Mouse (Mus musculus) ovary, adult 18-20 months (tissue): ENCODE data around the gene Unc93b1.

ENCODE experiments used
- DNase-seq: peaks from one replicate; pipeline ENCODE4 v3.0.0; 2022; ENCODE audit warnings: low spot score, mixed read lengths

Gene Unc93b1

DNA sequence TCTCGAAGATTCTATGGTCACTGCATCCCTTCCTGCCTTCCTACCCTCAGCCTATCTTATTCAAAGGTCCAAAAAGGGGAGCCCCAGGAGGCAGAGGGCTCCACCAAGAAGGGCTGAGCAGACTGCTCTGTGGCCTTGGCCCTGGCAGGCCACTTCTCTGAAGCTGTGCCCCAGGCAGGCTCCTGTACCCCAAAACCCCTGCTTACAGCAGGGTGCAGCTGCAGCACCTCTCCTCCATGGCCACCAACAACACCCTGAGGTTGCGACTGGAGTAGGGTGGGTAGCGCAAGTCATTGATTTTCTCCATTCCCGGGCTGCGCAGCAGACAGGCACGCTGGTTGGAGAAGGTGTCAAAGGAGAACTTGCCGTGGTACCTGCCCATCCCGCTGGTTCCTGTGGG lies 21.3 kb upstream of the Unc93b1 start:
- DNase-seq, result no peak

DNA sequence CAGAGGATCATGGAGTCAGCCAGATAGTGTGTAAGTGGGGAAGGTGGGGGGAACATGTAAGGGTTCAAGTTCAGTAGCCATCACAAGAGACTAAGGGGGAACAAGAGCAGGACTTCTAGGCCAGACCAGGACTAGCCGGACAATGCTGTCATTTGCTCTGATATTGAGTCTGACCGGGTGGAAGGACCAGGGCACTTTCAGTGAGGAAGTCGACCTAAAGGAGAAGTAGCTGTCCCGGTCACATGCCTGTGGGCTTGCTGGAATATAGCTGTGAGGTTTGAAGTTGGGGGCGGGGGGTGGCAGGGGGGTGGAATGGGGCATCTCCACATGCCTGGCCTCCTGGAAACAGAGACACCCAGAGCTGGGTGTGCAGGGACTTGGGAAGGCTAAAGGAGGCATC lies 20.5 kb upstream of the Unc93b1 start:
- DNase-seq, result no peak

DNA sequence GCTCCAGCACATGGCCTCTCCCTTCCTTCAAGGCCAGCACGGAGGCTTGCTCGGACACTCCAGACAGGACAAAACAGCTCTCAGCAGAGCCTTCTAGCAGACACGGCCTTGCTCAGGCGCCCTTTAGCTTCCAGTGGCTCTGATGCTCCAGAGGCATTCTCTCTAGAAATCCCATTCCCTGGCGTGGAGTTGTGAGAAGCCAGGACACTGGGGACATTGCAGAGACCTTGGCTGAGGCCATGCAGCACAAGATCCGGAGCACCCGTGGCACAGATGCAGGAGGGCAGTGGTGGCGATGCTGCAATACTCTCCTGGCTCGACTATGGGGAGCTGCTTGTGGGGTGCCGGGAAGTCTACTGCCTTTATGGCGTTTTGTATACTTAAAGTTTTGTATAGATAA lies 18.3 kb upstream of the Unc93b1 start:
- no peak for DNase-seq

DNA sequence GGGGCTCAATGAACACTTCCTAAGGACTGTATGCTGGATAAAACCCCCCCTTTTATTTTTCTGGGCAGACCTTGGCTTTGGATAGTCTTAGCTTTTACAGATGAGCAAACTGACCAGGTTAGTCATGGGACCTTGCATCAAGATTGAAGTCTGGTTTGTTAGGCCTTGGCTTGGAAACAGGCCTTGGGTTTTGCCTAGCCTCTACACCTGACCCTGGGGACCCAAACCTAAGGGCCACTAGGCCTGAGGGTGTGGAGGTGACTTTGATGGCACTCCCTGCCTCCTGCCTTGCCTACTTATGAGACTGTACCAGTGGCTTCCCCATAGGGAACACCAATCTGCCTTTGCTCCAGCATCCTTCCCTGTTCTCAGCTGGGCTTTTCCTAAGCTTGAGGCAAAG lies 15.1 kb upstream of the Unc93b1 start:
- DNase-seq, result no peak

DNA sequence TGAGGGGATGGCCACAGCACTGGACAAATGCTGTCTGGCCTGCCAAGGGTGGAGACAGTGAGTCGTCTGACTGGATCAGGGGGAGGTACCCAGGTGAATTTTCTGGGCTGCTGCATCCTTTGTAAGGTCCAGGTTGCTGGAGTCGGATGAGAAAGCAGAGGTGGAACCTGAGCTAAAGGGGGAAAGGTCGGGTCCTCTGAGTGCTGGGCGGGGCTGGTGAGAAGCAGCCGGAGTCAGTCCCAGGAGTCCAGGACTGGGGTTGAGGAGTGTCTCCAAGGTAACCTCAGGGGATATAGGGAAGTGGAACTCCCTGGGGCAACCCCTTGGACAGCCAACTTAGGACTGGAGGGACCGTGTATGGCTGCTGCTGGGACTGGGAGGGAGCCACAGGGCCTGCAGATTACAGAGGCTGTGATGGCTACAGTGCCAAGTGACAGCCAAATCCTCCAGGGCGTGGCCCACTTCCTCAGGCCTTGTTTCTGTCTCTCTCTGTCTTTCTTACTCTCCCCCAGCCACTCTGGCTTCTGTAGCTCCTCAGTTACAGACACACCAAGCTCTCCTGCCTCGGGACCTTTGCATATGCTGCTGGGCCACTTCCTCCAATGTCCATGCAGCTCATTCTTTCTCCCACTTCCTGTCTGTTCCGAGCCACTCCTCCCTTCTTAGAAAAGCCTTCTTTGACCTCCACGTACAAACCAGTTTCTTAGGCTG lies 12.2 kb upstream of the Unc93b1 start:
- no peak for DNase-seq

DNA sequence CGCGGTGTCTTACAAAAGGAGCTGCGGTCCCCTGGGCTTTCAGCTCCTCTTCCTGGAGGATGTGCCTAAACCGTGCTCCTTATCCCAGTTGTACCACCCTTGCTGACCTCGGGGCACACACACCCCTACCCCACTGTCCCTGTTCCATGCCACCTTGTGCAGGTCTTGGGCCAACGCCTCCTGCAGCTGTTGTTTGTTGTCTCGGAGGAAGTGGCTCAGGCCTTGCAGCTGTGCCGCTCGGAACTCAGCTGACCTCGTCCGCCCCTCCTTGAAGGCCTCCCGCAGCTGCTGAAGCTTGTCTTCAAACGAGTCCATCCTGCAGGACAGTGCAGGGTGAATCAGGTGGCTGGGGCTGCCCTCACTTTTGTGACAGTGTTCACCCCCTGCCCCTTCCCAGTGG lies 11.4 kb upstream of the Unc93b1 start:
- DNase-seq, result no peak

DNA sequence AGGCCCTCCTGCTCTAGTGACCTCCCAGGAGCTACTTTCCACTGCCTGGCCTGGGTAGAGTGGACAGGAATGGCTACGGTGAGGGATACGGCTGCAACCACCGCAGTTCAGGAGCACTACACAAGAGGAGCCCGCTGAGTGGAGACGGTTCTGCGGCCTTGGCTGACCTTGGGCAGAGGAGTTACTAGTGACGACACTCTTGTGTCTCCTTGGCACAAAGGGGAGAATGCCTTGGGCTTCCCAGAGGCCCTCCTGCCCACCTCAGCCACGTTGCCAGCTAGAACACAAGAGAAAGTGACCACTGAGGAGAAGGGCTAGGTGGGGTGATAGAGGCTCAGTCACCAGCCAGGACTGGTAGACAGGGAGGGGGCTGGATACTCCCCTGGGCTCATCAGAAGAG lies 10.8 kb upstream of the Unc93b1 start:
- DNase-seq, result peak; percentile 58

DNA sequence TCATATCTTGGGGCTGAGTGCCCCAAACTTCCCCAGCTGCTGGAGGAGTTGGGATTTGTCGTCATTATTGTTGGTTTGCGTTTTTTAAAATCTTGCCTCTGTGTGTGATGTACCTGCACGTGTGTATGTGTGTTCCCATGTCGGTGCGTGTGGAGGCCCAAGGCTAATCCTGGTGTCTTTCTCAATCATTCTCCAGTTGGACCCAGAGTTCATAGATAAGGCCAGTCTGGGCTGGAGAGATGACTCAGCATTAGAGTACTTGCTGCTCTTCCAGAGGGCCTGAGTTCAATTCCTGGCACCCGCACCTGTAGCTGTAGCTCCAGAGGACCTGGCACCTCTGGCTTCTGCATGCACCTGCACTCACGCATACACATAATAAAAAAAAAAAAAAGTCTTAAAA lies 10.1 kb upstream of the Unc93b1 start:
- DNase-seq, result no peak

DNA sequence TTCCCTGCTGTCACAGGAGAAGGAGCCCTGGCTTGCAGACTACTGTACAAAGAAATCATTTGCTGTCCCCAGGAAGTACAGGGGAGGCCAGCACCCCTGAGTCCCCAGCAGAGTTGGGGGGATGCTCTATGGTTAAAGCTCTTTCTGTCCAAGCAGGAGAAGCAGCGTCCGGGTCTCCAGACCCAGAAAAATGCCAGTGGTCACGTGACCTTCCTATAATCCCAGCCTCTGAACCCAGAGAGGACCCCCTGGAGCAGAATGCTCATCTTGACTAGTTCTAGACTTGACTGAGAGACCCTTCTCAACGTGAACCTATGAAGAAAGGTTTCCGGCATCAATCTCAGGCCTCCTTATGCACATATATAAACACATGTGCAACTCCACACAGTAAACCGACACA lies 9.1 kb upstream of the Unc93b1 start:
- no peak for DNase-seq

DNA sequence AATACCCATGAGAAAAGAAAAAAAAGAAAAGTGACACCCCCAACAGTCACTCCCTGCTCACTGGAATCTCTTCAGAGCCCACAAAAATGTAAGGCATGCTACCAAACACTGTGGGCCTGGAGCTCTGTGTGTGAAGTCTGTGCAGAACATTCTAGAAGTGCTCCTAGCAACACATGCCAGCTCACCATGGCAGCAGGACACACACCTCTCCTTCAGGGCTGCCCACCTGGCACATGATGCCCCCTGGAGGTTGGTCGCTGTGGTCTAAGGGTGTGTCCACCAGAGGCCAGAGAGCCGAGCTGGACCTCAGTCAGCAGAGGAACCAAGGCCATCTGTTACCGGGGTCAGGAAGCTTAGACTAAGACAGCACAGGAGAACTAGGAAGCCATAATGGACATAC lies 8.7 kb upstream of the Unc93b1 start:
- no peak for DNase-seq

DNA sequence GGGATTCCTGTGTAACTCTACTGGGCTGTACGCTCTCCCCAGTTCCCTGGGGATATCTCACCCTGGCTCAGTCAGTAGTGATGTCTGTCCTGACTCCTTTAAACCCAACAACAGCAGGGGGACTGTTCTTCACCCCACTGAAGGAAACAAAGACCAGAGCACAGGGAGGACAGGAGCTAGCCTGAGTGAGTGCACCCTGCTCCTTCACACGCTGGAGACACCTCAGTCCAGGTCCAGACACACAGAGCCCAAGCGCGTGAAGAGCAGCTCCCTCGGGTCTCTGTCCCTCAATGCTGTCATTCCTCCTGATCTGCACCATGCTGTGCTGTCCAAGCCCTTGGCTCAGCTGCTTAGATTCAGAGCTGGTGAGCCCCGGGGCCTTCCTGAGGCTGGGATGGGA lies 8.3 kb upstream of the Unc93b1 start:
- DNase-seq, result no peak

DNA sequence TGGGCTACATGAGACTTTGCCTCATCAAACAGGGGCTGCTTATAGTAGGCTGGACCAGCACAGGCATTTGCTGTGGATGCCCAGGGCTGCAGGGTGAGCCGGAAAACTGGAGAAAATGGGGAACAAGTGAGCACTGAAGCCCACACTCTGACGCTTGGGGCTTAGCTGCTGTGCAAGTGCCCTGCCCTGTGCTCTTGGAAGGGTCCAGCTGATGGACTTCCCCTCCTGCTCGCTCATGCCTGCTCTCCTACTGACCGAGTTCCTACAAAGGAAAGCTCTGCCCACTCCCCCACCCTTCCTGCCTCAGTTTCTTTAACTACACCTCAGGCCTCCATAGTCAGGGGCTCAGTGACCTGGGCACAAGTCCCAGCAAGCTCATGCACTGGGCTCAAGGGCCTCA lies 7.0 kb upstream of the Unc93b1 start:
- no peak for DNase-seq

DNA sequence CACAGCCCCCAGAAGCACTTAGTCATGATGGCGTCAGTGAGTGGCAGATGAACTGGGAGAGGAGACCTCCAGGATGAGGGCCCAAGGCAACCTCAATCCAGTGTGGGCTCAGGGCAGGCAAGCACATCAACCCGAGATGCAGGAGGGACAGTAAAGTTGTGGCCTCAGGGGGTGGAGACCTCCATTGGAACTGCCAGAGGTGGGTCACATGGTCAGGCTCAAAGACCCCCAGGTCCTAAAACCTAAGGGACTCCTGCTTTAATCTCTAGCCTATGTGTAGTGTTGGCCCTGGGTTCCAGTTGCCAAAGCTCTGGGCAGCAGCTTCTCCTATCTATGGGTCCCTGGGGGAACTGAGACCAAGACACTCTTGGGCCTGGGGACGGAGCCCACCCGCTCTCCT lies 6.2 kb upstream of the Unc93b1 start:
- no peak for DNase-seq

DNA sequence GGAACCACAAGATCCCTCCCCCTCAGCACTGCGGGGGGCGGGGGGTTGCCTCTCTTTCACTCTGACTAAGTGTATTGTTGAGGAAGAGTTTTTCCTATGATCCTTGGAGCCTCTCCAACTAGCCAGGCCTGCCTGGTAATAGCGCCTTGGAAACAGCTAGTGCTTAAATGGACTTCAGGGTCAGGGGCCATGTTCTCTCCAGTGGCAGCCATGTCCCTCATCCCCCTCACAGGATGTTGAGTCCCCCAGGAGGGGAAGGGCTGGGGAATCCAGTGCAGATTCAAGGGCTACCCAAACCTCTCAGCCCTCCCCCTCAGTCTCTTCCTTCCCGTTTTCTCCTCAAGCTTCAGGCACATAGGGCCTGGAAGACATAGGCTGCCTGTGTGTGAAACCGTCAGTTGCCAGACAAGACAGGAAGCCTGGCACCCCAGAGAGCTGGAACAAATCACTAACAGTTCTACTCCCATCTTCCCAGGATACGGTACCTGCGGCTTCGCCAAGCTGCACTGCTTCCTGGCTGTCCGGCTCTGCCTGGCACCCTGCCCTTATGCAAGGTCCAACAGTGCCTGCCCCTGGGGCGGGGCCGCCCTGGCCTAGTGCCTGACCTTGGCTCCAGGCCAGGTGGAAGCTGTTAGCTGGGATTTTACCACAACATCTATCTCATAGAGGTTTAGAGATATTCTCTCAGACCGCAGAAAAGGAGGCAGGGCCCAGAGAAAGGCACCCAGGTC lies 5.6 kb upstream of the Unc93b1 start, which contains the start of gene Aldh3b1:
Gene Aldh3b1 (minus strand): TSS at position 598 of the 731 bp plus-strand sequence.
- DNase-seq, result peak; percentile 92

DNA sequence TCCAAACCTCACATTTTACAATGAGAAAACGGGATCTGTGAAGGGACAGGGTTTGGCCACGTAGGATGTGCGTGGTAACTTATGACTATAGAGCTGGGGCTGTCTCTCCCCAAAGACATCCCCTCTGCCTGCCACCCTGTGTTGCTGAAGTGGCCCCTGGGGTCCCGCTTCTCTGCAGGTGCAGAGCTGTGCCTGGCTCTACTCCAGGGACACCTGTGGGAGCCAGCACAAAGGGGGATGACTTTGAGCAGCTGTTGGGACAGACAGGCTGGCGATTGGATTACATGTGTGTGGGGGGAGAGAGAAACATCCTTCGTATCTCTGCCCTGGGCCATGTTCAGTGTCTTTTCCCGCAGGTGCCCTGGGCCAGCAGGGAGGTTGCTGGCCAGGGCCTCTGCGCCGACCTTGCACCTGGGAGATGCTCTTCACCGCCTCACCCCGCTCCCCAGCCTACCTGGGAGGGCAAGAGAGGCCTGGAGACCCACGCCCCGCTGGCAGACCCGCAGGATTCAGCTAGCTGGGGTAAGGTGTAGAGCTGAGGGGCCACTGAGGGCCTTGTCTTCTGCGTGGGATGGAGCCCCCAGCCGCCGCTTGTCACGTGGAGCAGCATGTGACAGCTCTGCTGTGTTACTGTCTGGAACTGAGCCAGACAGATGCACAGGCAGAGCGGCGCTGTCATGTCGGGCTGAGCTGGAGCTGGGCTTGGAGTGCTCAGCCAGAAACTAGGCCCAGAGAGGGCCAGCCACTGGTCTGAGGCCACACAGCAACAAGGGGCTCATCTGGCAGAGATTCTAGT lies 4.5 kb upstream of the Unc93b1 start:
- no peak for DNase-seq

DNA sequence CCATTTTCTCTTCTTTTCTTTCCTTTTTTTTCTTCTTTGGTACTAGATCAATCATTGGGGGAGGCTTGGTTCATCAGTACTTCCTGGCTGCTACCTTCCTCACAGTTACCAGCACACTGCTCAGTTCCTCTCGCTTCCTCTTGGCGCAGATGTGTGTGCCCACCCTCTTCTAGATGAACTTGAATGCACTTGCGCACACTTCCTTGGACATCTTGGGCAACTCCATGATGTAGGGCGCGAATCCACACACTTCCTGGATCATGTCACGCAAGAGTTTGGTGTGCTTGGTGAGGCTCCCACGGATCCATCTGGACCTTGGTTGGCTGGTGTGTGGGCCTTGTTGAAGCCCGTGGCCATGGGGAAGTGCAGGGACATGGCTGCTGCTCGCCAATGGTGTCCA lies 3.3 kb upstream of the Unc93b1 start:
- no peak for DNase-seq

DNA sequence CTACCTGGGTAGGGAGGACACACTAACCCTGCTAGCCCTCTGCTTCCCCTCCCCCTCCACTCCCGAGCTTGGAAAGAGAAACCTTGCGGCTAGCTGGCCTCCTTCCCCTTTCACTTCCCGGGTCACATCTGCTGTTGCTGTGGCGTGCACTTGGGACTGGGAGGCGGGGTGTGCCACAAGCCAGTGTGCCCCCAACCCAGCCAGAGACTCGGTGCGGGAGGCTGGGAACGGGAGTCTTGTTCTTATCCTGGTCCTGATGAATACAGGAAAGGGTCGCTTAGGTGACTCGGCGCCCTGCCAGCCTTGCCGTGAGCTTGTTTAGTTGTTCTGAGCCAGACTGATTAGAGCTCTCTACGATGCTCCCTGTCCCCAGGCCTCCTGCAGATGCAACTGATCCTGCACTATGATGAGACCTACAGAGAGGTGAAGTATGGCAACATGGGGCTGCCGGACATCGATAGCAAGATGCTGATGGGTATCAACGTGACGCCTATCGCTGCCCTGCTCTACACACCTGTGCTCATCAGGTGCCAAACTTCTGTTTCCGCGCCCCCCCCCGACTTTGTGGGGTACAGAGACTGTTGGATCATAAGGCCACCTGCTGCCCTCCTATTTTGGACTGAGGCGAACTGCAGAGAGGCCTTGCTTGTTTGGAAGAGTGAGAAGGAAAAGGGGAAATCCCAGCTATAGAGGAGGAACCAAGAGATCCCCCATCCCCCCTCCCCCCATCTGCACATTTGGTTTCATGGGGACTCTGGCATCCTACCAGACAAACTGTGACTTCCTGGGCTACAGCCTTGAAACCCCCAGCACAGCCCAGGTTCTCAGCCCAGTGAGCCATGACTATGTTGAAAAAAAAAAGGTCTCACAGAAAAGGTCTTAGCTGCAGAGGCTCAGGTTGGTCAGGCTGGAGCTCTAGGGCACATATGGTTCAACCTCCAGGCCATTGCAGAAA lies 1.2 kb downstream of the Unc93b1 start:
- no peak for DNase-seq

DNA sequence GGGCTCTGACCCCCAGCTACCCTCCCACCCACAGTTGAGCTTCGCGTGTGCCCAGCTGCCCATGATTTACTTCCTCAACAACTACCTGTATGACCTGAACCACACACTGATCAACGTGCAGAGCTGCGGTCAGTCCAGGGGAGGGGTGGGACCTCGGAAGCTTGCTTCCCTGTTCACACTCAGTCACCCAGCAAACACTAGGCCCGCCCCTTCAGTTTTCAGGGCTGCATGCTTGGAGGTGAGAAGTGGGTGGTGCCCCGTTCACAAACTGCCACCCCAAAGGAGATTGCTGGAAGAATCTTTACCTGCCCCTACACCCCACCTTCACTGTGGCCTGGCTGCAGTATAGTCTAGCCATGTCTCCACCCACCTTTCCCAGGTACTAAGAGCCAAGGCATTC lies 7.3 kb downstream of the Unc93b1 start:
- DNase-seq, result no peak

DNA sequence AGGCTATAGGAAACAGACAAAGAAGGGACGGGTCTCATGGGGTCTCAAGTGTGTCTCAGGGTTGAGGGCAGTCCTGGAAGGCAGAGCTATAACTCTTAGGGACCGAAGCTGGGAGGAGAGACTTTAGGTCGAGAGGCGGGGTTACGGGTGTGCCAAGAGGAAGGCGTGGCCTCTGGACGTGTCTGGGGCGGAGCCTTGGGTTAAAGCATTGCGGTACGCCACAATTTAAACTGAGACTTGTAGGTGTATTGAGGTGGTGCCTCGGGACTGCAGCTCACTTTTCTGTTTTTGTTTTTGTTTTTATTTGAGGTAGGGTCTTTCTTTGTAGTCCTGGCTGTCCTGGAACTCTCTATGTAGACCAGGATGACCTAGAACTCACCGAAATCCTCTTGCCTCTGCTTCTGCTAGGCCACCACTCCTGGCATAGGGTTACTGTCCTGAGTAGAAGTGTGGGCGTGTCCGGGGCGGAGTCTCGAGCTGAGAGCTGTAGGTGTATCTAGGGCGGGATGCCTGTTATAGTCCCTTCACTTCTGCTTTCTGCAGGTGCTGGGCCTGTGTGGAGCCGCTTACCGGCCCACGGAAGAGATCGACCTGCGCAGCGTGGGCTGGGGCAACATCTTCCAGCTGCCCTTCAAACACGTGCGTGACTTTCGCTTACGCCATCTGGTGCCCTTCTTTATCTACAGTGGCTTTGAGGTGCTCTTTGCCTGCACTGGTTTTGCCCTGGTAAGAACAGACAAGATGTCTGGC lies 8.2 kb downstream of the Unc93b1 start:
- DNase-seq, result no peak

DNA sequence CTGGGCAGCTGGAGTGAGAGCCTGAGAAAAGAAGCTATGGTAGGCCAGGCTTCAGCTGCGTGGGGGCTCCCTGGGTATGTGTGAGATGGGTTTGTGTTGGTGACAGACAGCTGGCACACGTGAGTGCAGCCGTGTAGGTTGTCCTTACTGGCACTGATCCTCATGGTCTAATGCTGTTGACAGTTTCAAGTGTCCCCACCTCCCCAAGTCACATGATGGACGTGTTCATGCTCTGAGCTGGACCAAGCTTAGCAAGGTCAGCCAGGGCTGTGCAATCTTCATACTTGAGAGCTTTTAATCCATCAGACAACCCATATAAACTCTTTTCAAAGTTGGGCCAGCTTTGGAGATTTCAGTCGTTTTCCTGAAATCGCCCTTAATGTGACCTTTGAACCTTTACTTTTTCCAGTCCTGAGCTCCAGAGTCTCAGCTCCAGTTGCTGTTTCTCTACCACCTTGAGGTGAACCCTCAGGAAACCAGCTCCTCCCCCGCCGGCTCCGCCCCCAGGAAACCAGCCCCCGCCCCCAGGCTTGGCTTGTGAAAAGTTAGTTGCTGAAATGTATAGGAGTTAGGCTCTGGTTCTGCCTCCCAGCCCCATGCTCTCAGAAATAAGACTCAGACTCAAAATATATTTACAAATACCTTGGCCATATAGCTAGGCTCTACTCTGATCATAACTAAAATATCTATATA lies 11.0 kb downstream of the Unc93b1 start:
- no peak for DNase-seq

DNA sequence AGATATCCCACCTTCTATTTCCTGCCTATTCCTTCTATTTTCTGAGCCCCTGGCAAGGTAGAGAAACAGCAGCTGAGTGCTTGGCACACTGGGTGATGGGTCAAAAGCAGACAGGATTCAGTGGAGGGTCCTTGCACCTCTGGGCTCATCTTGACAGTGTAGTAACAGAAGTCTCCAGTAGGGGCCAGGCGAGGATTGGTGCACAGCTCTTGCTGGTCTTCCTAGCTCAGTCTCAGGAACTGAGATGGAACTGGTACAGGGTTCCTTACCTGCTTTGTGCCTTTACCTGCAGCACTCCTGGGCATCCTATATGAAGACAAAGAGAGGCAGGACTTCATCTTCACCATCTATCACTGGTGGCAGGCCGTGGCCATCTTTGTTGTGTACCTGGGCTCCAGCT lies 11.7 kb downstream of the Unc93b1 start:
- DNase-seq, result no peak
